Mouse (Mus musculus) brain, embryonic 18.5 days (tissue): ENCODE results near the gene Stk11.

Experiments used
- DNase-seq: peaks from one replicate; pipeline ENCODE4 v3.0.0-alpha.2; 2012; ENCODE audit warnings: low read depth, low spot score

The Stk11 gene

GRCm38 (mm10) chr10:80144864-80145838 is 29.5 kb downstream of the Stk11 start:
- DNase-seq = no peak

DNA sequence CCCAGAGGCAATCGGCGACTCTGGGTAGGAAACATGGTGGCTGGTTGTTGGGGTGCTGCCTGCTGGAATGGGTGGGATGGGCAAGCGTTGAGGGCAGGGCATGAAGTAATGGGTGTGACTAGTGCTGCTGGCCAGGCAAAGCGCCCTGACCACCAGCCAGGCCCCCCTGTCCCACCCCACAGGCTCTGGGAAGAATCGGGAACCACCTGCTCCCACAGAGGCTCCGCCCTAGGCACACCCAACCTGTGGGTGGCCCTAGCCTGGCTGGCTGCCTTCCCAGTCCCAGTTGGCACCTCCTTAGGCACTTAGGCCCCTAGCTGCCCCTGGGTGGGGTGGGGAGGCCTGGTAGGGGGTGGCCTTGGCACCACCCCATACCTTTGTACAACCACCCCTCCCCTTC is 30.3 kb downstream of the Stk11 start:
- no peak for DNase-seq

GRCm38 (mm10) chr10:80146568-80147011 is 31.0 kb downstream of the Stk11 start:
- DNase-seq = no peak

- no peak for DNase-seq
Measured at GRCm38 (mm10) chr10:80147146-80147718, 31.6 kb downstream of the Stk11 start.

DNA sequence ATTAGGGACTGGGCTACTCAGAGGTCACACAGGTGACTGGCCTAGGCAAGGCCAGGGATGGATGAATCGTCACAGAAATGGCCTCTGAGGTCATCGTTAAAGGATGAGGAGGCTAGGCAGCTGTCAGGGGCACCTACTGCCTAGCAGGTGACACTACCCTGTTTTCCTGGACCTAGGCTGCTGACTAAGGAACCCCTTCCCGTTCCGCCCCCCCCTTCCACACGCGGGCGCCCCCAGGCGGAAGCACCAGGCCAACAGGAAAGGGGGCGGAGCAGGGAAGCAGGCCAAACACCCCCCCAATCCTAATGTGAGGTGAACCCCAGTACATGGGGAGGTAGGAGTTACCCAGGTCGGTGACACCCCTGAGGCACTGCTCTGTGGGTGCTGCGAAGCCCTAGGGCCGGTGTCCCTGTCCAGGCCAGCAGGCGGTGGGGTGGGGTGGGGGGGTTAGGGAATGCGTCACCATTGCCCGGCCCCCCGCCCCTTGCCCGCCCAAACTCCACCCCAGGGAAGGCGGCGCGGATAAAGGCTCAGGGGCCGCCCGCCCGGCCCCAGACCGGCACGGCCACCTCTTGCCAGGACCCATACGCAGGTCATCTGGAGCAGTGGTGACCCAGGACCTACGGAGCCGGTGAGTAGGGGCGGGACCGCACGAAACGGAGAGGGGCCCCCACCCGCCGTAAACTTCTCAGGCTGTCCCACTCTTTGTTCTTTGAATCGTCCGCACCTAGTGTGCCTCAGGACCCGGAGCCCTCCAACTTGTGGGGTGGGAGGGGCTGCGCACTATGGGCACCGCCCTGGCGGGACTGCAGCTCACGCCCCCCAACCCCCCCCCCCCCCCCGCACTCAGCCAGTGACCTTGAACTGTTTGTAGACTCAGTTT is 32.4 kb downstream of the Stk11 start, which contains the start of gene Midn:
Gene Midn (plus strand): TSS at position 554 of the 883 bp plus-strand sequence.
- no peak for DNase-seq

DNA sequence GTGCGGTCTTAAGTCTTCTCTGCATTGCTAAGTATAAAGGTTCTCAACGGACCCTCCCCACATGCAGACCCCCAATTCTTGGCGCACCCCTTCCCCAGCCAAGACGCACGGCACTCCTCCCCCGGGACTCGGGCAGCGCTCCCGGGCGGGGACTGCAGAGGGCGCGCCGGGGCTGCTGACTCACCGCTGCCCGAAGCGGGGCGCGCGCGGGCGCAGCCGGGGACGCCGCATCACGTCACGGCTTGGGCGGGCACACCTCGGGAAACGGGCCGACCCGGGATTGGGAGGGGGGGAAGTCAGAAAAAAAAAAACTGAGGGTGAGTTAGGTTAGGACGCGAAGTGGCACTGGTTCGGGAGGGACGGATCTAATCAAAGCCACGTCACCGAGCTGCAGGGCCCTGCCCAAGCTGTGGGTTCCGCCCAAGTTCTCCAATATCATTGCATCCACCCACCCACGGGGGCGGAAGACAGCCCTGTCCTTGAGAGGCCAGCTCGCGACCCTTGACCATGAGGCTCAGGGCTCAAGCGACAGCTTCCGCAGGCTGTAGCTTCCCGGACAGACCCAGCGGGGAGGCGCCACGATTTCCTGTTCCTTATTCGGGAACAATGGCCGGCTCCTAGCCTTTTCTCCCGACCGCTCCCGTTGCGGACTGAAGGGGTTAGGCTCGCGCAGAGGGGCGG is 33.1 kb downstream of the Stk11 start:
- DNase-seq = no peak

GRCm38 (mm10) chr10:80149291-80150225 is 34.0 kb downstream of the Stk11 start:
- peak; percentile 99 for DNase-seq

DNA sequence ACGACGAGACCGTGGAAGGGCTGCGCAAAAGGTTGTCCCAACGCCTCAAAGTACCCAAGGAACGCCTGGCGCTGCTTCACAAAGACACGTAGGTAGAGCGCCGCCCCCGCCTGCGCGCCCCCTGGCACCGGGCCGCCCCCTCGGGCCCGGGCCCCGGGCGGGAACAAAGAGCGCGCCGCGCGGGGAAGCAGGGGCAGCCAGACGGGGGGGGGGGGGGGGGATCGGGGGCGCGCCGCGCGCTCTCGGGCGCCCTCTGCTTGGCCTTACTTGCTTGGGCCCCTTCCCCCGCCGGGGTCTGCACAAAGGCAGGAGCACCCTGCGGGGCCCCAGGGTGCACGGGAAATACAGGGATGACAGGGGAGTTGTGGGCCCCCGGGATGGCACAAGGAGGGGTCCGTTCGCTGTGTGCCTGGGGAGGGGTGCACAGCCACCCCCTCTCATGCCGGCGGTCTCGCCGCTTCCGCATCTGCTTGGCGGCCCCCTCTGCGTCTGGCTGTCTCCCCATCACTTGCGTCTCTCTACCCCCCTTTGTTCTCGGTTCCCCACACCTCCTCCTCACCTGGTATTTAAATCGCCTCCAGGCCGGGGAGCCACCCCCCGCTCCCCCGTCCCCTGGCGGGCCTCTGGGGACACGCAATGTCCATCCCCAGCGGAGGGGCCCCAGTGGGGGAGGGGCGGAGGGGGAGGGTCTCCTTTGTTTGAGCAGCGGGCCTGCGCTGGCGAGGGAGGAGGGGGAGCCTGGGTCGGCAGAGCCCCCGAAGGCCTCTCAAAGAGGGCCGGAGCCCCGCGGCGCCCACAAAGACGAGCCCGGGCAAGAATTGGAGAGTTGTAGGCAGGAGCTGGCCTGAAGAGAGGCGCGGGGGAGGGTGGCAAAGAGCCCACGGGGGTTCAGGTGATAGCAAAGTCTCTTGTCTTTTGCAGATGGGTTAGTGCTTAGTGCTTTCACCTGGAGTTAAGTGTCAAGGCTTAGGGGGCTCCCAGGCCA is 34.9 kb downstream of the Stk11 start:
- DNase-seq = no peak

DNA sequence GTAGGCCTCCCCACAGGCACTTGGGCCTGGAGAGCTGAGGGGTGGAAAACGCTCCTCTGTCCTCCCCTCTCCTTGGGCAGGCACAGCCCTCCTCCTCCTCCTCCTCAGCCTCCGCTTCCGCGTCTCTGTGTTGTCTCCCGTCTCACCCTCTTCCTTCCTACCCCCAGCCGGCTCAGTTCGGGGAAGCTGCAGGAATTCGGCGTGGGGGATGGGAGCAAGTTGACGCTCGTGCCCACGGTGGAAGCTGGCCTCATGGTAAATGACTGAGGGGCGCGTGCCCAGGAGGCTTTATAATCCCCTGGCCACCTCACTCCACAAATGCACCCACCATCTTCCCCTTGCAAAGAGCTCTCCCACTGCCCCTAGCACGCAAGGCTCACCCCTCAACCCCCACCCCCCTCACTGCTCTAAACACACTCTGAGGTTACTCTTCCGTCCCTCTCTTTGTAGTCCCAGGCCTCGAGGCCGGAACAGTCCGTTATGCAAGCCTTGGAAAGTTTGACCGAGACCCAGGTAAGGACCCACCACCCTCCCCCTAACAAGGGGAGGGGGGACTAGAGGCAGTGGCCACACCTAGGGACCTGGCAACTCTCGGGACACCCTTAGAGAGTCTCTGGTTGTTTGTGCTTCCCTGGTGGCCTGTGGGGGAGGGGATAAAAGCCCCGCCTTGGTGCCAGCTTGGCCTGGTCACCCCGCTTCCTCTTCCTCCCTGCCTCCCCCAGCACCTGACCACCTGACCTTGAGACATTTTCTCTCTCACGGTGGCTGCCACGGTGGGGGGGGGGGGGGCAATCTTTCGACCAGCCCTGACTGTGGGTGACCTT is 35.8 kb downstream of the Stk11 start:
- DNase-seq = no peak

DNA sequence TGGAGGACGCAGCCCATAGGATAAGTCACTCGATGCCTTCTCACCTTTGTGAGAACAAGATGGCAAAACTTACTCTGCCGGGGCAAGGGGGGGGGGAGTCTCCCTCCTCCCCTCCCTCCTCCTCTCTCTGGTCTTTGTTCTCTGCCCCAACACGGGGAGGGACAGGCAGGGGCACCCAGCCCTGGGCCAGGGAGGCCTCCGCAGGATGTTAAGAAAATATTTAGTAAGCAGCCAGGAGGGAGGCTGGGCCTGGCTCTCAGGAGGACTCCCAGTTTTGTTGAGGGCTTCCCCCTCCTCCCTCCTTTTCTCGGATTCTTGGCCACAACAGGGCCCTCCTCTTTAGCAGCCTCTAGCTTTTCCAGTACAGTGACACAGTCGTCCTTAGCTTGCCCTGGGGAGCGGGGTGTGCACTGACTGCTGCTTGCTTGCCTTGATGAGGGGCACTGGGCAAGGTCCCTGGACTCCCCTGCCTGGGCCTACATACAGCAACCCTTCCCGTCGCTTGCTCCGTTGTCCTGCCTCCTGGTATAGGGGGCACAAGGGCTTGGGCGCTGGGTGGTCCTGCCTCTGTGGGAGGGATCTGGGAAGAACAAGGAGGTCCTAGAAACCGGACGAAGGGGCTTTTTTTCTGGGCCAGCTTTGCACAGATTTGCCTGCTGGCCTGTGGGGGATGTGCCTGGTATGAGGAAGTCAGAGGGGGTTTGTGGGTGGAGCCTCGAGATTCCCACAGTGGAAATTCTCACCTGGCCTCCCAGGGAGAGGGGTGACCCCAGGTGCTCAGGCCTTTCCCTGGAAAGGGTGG is 36.7 kb downstream of the Stk11 start:
- no peak for DNase-seq

DNA sequence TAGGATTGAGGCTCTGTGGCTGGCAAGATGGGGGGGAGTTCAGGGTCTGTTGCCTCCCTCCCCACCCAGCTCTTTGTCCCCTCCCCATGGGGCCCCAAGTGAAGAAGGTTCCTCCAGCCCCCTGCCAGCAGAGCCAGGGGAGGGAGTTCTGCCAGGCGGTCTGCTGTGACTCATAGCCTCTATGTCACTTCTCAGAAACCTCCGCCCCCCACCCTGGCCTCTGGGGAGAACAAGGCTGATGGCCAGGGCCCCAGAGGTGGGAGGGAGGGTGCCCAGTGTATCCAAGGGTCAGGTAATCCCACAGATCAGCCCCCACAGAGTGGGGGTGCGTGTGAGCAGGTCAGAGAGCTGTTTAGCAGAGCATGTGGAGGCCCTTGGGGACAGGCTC is 37.3 kb downstream of the Stk11 start:
- DNase-seq = no peak

DNA sequence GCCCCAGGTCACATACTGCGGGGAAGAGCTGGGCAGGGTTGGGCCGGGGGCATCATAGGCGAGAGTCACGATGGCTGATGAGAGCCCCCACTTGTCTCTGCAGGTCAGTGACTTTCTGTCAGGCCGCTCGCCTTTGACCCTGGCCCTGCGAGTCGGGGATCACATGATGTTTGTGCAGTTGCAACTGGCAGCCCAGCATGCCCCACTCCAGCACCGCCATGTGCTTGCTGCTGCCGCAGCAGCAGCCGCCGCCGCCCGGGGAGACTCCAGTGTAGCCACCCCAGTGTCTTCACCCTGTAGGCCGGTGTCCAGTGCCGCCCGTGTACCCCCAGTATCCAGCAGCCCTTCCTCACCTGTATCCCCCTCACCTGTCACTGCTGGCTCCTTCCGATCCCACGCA is 38.1 kb downstream of the Stk11 start:
- no peak for DNase-seq

GRCm38 (mm10) chr10:80154384-80154783 is 38.8 kb downstream of the Stk11 start:
- no peak for DNase-seq

- no peak for DNase-seq
Measured at GRCm38 (mm10) chr10:80155277-80155676, 39.7 kb downstream of the Stk11 start.

GRCm38 (mm10) chr10:80156002-80156751 is 40.6 kb downstream of the Stk11 start:
- DNase-seq = no peak

DNA sequence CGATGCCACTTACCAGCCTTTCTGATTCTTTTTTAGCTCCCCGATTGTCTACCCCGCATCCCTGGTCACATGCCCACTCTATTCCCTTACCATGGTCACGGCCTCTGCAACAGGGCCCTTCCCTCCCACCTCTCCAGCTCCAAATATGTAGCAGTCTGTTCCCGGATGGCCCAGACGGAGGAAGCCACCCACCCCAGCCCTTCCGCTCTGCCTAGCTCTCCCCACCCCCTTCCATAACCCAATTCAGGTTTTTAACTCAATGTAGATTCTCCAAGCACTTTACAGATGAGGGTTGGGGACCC is 41.1 kb downstream of the Stk11 start:
- DNase-seq = no peak
